Mouse (Mus musculus) spleen, adult 2 months (tissue): Measurements from ENCODE around the gene Gon4l.

ENCODE experiments used
- CTCF ChIP-seq: fragments of 200-500 bp; IDR thresholded peaks from 2 replicates; pipeline ENCODE4 v1.5.1; 2011; ENCODE audit warnings: mild to moderate bottlenecking, inconsistent platforms; ENCODE audit not compliant: insufficient read depth, insufficient read length, insufficient replicate concordance; ENCODE audit errors: extremely low read depth
- POLR2A ChIP-seq: fragments of 200-500 bp; IDR thresholded peaks from 2 replicates; pipeline ENCODE4 v1.6.1; 2011; ENCODE audit warnings: low read depth, low read length, inconsistent platforms

DNA sequence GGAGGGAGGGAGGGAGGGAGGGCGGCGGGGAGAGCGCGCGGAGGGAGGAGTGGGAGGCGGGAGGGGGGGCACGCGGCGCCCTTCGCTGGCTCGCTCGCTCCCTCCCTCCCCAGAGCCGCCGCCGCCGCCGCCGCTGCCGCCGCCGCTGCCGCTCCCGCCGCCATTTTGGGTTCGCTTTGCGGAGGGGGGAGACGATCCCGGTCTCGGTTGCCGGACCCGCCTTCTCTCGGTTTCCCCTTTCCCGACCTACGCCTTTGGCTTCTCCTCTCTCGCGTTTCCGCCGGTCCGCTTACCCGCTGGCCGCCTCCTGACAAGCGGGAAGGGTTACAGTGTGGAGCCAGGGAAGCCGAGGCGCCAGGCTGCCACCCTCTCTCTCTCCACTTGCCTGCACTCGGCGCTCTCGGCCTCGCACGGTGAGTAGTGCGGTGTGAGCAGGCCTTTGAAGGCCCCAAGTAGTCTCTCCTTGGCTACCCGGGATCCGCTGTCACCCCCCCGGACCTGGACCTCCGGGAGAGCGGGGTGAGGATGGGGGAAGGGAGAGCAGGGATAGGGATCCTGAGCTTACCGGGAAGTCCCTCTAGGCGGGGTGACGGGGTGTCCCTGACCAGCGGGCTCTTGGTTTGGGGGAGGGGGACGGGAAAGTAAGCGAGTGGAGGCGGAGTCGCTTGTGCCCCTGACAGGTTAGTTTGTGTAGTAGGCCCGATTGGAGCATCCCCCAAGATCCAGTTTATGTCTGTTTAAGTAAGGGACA, 115.7 kb downstream of the Gon4l start, which contains the start of the genes Ash1l and Dap3:
- TF ChIP-seq POLR2A = peak; percentile 12; the same call in 1 of the 2 replicates
- TF ChIP-seq CTCF = peak; percentile 32; the same call in 1 of the 2 replicates
